Mouse (Mus musculus): ENCODE measurements at regions not wholly inside any gene's neighbourhood (a gene's known extent, or its start where the extent isn't known, plus 50 kb on each side); places are given as distances from the start of the nearest gene placed in this dataset.

DNA sequence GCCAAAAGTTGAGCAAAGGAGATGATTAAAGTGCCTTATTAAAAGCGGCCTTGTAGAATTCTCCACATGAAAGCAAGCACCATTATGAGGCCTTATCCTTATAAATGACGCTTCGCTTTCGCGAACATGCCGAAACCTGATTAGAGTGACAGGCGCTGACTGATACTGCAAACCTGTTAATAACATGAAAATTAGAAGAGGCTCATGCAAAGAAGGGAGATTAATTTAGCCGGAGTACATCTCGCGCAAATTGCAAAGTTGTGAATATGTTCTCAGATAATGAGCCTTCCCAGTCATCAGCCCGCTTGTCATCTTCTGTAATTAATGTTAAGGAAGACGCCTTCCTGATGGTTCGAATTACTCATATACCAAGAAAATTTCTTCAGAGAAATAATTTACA lies 177.8 kb upstream of the Mvb12b start:
- no peak for TF ChIP-seq POLR2A (IDR thresholded peaks at IDR 0.05; ENCODE audit: borderline replicate concordance, control insufficient read depth, low read depth, low read length)
- no peak for TF ChIP-seq CTCF (IDR thresholded peaks at IDR 0.05; ENCODE audit: control insufficient read depth, insufficient read depth, low read length)

Data from bone marrow, adult 2 months (tissue).